Mouse (Mus musculus): ENCODE data around the gene Wnt1.

Gene Wnt1

DNA sequence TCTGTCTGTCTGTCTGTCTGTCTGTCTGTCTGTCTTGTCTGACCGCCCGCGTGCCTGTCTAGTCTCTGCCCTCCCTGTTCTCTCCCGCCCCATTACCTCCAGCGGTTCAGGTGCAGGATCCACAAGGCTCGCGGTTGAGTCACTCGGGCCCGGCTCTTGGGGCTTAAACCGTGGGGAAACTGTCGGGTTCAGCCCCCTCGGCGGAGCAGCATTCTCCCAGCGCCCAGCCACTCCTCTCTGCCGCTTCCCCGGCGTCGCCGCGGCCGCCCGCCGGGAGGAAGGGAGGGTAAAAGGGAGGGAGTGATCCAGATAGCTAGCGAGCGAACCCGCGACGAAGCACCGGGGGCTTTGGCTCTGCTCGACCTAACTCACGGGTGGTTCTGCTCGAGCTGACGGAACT, 11.9 kb upstream of the Wnt1 start, which contains the start of gene Wnt10b:
TSS of gene Wnt10b (minus strand) at position 389 of the 400 bp plus-strand sequence.
- no peak for DNase-seq (ENCODE audit: low read depth, low spot score)

DNA sequence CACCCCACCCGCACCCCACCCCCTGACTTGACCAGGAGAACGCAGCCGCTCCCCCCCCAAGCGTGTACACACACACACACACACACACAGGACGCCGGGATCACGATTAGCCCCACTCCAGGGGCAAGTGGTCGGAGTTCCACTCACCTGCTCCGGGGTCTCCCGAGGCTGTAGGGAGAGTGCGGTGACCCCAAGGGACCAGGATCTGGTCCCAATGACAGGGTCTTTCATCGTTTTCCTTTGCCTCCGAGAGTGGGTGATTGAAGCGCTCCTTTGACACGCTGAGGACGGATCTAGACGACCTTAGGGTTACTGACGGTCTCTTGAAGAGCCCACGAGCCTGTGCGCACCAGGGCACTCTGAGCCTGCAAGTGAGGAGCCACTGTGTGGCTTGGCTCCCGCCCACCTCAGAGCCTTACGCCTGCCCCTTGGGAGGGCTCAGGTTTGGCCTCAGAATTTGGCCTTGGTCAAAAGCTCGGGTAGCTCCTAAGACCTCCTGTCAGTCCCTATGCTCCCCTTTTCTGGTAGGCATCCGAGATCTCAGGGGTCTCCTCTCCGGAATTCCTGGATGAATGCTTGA, 11.4 kb upstream of the Wnt1 start:
- no peak for DNase-seq (ENCODE audit: low read depth, low spot score)

DNA sequence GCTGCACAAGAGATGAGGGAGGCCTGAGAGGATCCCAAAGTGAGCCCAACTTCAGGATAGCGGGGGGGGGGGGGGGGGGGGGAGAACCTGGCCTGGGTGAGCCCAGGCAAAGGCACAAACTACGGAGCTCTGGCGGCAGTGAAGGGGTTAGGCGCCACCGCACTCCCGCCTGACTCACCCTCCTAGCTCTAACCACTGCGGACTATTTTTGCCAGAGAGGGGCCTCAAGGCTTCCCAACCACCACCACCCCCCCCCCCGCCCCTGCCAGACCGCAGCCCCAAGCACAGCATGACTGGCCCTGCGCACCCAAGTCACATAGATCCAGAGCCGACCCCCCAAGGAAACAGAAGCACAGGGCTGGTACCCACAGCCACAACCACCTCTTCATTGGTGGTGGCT, 10.9 kb upstream of the Wnt1 start:
- DNase-seq (ENCODE audit: low read depth, low spot score) = no peak

DNA sequence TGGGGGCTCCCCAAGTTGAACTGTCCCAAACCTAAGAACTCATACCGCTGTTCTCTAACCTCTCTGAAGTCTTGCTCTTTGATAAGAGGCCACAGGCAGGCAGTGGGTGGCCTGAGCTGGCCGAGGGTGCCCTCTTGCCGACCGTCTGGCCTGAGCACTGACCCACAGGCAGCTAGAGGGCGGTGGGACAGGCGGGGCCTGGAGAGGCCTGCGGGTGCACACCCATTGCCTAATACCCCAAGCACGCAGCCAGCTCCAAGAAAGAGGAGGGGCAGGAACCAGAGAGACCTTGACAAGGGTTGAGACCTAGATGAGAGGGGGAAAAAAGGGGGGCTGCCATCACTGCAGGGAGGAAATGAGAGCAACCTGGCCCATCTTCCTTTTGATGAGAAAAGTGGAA, 9.6 kb upstream of the Wnt1 start:
- DNase-seq (ENCODE audit: low read depth, low spot score) = no peak

DNA sequence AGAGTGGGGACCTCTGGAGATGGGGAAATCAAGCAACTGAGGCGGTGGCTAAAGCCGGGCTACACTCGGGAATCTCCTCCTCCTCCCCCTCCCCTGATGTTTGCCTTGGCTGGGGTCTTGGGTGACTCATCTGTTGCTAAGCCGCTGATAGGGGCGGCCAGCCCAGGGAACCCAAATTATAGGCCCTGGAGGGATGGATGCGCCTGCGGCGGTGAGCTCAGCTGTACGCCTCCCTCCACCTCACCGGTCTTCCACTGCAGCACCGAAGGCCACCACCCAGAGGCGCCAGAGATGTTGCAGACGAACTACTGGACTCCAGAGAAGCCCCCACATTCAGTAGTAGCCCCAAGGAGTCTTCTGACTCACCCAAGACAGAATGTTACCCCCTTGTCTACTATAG, 9.1 kb upstream of the Wnt1 start:
- no peak for DNase-seq (ENCODE audit: low read depth, low spot score)

DNA sequence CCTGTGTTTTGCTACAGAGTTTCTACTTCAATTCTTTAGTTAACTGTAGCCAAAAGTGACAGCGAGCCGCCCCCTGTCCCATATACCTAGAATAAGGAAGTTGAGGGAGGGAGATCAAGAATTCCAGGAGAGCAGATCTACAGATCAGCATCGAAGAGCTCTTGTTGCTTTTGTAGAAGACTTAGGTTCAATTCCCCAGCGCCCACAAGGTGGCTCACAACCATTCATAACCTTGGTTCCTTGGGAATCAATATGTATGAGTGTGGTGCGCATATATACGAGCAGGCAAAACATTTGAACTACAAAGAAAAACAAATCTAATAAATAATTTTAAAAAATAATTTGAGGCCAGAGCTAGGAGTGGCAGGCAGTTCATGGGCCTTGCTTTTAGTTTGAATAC, 8.5 kb upstream of the Wnt1 start:
- DNase-seq (ENCODE audit: low read depth, low spot score) = no peak

DNA sequence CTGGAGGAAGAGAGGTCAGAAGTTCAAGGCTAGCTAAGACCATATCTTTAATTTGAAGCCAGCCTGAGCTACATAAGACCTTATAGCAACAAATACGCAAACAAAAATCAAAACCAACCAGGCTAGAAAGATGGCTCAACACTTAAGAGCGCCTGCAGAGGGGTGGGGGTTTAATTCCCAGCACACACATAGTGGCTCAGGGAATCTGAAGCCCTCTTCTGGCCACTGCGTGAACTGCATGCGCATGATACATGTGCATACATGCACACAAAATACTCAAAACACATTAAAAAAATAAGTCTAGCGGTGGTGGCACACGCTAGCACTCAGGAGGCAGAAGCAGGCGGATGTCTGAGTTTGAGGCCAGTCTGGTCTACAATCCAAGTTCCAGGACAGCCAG, 3.9 kb upstream of the Wnt1 start:
- no peak for DNase-seq (ENCODE audit: low read depth, low spot score)

DNA sequence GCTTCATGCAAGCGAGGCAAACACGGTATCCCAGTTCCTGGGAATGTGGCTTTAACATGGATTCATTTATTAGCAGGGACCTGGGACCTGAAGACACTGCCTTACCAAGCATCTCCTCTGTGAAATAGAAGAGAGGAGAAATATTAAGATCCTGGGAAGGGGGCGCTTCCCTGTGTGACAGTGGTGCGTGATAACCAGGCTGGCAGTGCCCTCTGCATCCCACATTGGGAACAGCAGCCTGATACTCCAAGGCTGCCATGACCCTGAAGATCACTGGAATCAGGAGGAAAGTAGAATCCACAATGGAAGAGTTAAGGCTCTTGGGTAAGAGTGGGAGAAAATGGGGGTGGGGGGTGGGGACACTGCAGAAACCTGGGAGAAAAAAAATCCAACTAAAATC, 1.7 kb upstream of the Wnt1 start:
- no peak for DNase-seq (ENCODE audit: low read depth, low spot score)

DNA sequence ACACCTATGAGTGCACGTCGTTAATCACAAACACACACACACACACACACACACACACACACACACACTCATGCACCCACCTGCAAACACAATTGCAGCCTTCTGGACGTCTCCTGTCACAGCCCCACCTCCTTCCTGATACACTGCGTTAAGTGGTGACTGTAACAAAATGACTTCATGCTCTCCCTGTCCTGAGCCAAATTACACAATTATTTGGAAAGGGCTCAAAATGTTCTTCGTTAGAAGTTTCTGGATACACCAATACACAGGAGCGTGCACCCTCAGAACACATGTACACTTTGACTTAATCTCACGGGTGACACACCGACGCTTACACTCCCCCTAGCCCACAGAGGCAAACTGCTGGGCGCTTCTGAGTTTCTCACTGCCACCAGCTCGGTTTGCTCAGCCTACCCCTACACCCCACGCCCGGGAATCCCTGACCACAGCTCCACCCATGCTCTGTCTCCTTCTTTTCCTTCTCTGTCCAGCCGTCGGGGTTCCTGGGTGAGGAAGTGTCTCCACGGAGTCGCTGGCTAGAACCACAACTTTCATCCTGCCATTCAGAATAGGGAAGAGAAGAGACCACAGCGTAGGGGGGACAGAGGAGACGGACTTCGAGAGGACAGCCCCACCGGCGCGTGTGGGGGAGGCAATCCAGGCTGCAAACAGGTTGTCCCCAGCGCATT, 541 bp upstream of the Wnt1 start:
- no peak for DNase-seq (ENCODE audit: low read depth, low spot score)

DNA sequence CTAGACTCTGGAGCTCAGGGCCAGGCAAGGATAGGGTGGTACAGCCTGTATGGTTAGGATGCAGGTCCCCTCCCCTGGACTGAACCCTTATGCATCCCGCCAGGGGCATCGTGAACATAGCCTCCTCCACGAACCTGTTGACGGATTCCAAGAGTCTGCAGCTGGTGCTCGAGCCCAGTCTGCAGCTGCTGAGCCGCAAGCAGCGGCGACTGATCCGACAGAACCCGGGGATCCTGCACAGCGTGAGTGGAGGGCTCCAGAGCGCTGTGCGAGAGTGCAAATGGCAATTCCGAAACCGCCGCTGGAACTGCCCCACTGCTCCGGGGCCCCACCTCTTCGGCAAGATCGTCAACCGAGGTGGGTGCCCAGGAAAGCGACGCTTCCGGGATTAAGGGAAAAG, 1.1 kb downstream of the Wnt1 start:
- DNase-seq (ENCODE audit: low read depth, low spot score) = no peak

DNA sequence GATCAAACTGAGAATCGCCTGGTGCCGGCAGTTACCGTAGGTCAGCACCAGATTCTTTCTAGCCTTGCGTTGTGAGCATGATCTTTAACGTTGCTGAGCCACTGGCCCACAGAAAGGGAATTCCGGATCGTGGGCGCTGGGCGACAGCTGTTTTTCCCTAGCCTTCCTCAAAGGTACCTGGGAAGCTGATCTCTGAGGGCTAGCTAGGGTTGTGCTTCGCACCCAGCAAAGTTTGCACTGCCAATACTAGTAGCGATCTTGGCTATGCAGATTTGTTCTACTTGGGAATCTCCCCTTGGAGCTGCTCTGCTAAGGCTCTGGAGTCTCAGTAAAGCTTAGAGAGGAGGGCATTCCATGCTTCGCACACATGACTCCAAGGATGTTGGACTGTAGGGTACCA, 1.6 kb downstream of the Wnt1 start:
- no peak for DNase-seq (ENCODE audit: low read depth, low spot score)

DNA sequence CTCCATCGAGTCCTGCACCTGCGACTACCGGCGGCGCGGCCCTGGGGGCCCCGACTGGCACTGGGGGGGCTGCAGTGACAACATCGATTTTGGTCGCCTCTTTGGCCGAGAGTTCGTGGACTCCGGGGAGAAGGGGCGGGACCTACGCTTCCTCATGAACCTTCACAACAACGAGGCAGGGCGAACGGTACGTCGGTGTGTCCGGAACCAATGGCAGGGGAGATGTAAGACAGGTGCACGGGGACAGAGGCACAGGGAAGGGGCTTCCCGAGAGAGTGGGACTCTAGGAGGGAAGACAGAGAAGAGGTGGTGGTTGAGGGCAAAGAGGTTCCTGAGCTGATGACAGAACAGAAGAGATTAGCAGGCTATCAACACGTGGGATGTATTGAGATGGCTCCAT, 2.1 kb downstream of the Wnt1 start:
- no peak for DNase-seq (ENCODE audit: low read depth, low spot score)

DNA sequence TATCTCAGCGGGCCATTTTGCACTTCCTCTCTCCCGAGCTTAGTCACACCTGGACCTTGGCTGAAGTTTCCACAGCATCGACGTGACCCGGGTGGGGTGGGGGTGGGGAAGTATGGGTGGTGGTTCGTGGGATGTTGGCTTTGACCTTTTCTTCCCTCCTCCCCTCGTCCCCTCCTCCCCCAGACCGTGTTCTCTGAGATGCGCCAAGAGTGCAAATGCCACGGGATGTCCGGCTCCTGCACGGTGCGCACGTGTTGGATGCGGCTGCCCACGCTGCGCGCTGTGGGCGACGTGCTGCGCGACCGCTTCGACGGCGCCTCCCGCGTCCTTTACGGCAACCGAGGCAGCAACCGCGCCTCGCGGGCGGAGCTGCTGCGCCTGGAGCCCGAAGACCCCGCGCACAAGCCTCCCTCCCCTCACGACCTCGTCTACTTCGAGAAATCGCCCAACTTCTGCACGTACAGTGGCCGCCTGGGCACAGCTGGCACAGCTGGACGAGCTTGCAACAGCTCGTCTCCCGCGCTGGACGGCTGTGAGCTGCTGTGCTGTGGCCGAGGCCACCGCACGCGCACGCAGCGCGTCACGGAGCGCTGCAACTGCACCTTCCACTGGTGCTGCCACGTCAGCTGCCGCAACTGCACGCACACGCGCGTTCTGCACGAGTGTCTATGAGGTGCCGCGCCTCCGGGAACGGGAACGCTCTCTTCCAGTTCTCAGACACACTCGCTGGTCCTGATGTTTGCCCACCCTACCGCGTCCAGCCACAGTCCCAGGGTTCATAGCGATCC, 2.8 kb downstream of the Wnt1 start:
- no peak for DNase-seq (ENCODE audit: low read depth, low spot score)

DNA sequence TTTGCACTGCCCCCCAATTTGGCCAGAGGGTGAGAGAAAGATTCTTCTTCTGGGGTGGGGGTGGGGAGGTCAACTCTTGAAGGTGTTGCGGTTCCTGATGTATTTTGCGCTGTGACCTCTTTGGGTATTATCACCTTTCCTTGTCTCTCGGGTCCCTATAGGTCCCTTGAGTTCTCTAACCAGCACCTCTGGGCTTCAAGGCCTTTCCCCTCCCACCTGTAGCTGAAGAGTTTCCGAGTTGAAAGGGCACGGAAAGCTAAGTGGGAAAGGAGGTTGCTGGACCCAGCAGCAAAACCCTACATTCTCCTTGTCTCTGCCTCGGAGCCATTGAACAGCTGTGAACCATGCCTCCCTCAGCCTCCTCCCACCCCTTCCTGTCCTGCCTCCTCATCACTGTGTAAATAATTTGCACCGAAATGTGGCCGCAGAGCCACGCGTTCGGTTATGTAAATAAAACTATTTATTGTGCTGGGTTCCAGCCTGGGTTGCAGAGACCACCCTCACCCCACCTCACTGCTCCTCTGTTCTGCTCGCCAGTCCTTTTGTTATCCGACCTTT, 3.6 kb downstream of the Wnt1 start:
- no peak for DNase-seq (ENCODE audit: low read depth, low spot score)

DNA sequence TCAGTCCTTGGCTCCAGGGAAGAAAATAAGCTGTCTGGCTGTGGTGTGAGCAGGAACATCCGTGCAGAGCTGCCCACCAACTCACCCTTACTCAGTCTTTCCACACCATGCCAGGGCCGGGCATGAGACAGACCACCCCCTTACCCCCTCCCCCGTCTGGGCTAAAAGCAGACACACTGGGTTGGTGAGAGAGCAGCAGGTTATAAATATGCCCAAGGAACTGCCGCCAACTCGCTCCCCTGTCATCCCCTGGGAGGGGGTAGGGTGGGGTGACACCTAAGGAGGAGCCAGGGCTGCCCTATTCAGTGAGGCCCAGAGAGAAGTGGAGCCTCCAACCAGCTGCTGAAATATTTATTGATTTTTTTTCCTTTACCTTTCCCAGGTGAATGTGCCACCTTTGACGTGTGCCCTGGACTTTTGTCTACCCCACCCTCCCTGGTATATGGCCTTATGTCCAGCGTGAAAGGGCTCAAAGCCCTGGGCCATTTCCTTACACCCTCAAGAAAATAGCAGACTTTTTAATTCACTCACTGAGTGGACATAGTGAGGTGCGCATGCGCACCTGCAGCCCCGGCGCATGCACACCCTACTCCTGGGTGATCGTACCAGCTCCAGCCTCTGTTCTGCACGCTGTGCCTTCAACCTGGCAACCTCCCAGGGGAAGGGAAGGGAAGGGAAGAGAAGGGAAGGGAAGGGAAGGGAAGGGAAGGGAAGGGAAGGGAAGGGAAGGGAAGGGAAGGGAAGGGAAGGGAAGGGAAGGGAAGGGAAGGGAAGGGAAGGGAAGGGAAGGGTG, 7.3 kb downstream of the Wnt1 start:
- no peak for DNase-seq (ENCODE audit: low read depth, low spot score)

DNA sequence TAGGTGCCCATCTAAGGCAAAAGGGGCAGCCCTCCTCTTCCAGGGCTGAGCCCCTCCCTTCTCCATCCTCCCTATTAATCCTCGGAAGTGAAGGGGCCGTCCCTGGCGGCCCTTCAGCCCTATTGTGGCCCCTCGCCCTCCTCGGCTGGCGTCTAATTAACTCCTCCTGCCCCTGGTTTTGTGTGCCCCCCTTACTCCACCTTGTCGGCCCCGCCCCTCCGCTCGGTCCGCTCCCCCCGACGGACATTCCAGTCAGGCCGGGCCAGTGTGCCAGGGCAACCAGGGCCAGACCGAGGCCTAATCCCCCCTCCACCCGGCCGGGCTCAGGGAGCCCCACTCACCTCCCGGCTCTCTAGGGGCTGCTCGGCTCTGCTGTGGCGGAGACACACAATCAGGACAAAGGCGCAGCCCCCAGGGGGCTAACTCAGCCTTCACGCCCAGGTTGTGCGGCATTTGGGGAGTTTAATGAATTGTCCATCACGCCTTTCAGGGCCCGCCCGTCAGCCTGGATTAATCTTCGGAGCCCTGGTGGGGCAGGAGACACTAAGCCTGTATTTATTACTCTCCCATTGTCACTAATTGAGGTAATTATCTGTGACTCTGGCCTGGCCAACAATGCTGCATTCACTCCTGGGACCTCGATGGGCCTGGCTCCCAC, 8.3 kb downstream of the Wnt1 start:
- no peak for DNase-seq (ENCODE audit: low read depth, low spot score)

DNA sequence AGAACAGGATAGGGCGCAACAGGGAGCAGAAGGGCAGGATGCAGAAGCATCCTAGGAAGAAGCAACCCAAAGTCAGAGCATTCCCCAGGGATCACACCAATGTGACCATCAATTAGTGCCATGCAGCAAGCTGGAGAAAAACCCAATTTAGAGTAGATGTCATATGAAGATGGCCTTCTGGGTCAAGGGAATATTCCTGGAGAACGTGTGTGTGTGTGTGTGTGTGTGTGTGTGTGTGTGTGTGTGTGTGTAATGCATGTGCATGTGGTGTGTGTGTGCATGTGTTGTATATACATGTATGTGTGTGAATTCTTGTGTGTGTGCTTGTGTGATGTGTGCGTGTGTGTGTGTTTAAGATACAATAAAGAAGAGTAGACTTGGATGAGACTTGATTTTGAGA, 9.2 kb downstream of the Wnt1 start:
- DNase-seq (ENCODE audit: low read depth, low spot score) = no peak

DNA sequence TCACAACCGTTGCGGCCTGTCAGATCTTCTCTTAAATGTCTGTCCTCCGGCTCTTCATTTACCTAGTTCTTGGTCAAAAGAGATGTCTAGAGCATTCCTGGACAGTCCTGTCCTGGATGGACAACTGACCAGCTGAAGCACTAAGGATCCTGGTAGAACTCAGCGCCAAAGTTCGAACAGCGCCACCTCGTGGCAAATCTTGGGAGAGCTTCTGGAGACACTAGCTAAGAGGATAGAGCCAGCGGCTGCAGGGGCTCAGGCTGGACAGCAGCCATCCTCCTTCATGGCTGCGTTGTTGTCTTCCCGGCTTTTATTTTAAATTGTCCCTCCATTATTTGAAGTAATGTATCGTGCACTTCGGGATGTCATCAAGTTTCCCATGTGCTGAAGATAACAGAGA, 9.7 kb downstream of the Wnt1 start:
- peak; percentile 83 for DNase-seq (ENCODE audit: low read depth, low spot score)

DNA sequence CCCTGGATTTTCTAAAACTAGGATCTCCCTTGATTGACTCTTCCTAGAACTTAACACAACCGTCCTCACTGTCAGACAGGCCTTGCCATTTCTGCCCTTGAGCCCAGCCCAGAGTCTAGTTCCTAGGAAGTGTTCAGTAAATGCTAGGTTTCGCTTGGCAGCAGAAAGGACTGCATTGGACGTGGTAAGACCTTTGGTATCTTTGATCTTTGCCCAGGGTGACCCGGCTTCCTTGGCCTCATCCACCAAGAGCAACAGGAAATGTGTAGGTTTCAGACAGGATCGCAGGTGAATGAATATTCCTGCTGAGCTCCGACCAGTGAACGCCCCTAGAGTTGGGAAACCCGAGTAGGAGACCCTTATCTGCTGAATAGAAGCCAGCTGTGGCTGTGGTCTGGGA, 13.3 kb downstream of the Wnt1 start:
- DNase-seq (ENCODE audit: low read depth, low spot score) = no peak

DNA sequence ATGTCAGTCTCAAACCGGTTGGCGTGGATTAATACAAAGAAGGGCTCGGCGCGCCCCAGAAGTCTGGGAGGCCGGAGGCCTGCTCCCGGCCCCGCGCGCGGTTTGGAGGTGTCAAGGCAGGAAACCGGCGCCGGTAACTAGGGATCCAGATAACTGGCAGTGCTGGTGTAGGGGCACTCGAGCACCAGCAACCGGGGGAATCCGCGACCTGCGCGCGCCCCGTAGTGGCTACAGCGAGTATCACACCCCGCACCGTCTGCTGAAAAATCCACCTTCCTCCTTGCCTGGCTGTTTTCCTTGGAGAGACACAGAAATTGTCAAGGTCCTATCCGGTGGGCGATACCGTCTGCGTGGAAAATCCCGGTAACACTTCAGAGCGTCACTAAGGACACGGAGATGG, 14.4 kb downstream of the Wnt1 start:
- peak; percentile 69 for DNase-seq (ENCODE audit: low read depth, low spot score)

DNA sequence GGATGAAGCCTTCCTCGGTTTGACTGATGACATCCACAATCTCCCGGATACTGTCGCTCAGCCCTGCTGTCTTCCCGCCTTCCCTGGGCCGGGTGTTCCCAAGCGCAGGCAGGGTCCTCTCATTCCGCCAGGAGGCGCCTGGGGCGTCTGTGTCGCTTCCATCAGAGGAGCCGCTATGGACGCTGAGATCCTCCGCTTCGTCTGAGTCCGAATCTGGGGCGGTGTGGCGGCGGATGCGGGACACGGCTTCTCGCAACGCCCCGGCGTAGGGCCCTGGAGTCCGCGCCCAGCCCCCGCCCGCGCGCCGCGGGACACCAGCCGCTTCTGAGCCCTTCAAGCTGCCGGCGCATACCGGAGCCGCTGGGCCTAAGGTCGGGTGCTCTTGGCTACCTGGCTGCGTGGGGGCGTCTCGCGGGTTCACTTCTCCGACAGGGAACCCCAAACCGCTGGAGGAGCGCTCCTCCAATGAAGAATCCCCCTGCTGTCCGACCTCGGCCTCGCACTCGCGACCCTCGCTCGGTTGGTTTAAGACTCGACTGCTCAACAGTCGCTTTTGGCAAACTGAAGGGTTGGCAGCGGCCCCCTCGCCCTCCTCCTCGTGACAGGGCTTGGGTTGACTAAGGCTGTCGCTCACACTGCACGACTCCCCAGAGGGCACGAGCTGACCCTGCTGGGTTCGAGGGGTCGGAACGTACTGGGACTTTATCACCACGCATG, 15.8 kb downstream of the Wnt1 start:
- peak; percentile 56 for DNase-seq (ENCODE audit: low read depth, low spot score)

Measured in forelimb bud, embryonic 11.5 days (tissue).